Mouse (Mus musculus): ENCODE data around the gene Rap2b.

Rap2b gene

GRCm38 (mm10) chr3:61361338-61361737 is at the start of gene Rap2b:
TSS of gene Rap2b (plus strand) at chr3:61361638.
- DNase-seq (ENCODE audit: low read depth, low spot score): no peak

- DNase-seq (ENCODE audit: low read depth, low spot score): no peak
Observed at GRCm38 (mm10) chr3:61315002-61315401, 46.4 kb upstream of the Rap2b start.

- no peak for DNase-seq (ENCODE audit: low read depth, low spot score)
Observed at GRCm38 (mm10) chr3:61320031-61320430, 41.4 kb upstream of the Rap2b start.

- no peak for DNase-seq (ENCODE audit: low read depth, low spot score)
Observed at GRCm38 (mm10) chr3:61321632-61322031, 39.8 kb upstream of the Rap2b start.

GRCm38 (mm10) chr3:61336205-61336604 is 25.2 kb upstream of the Rap2b start:
- peak; percentile 9 for DNase-seq (ENCODE audit: low read depth, low spot score)

GRCm38 (mm10) chr3:61337230-61337629 is 24.2 kb upstream of the Rap2b start:
- no peak for DNase-seq (ENCODE audit: low read depth, low spot score)

GRCm38 (mm10) chr3:61340321-61340720 is 21.1 kb upstream of the Rap2b start:
- DNase-seq (ENCODE audit: low read depth, low spot score): no peak

- DNase-seq (ENCODE audit: low read depth, low spot score): no peak
Observed at GRCm38 (mm10) chr3:61344031-61344430, 17.4 kb upstream of the Rap2b start.

GRCm38 (mm10) chr3:61345636-61346035 is 15.8 kb upstream of the Rap2b start:
- DNase-seq (ENCODE audit: low read depth, low spot score): no peak

GRCm38 (mm10) chr3:61348036-61348614 is 13.3 kb upstream of the Rap2b start:
- no peak for DNase-seq (ENCODE audit: low read depth, low spot score)

- DNase-seq (ENCODE audit: low read depth, low spot score): no peak
Observed at GRCm38 (mm10) chr3:61349433-61349832, 12.0 kb upstream of the Rap2b start.

GRCm38 (mm10) chr3:61355464-61355863 is 6.0 kb upstream of the Rap2b start:
- no peak for DNase-seq (ENCODE audit: low read depth, low spot score)

- no peak for DNase-seq (ENCODE audit: low read depth, low spot score)
Observed at GRCm38 (mm10) chr3:61358107-61358506, 3.3 kb upstream of the Rap2b start.

- DNase-seq (ENCODE audit: low read depth, low spot score): no peak
Observed at GRCm38 (mm10) chr3:61358756-61359293, 2.6 kb upstream of the Rap2b start.

GRCm38 (mm10) chr3:61362821-61363160 is 1.4 kb downstream of the Rap2b start:
- DNase-seq (ENCODE audit: low read depth, low spot score): no peak

- peak; percentile 99 for DNase-seq (ENCODE audit: low read depth, low spot score)
Observed at GRCm38 (mm10) chr3:61363161-61363988, 1.9 kb downstream of the Rap2b start.

- DNase-seq (ENCODE audit: low read depth, low spot score): peak; percentile 97
Observed at GRCm38 (mm10) chr3:61363989-61364660, 2.7 kb downstream of the Rap2b start.

- no peak for DNase-seq (ENCODE audit: low read depth, low spot score)
Observed at GRCm38 (mm10) chr3:61364661-61364977, 3.2 kb downstream of the Rap2b start.

- DNase-seq (ENCODE audit: low read depth, low spot score): peak; percentile 57
Observed at GRCm38 (mm10) chr3:61364978-61365778, 3.7 kb downstream of the Rap2b start.

GRCm38 (mm10) chr3:61365779-61366373 is 4.4 kb downstream of the Rap2b start, which contains the start of gene B430305J03Rik:
TSS of gene B430305J03Rik (minus strand) at chr3:61365951.
- DNase-seq (ENCODE audit: low read depth, low spot score): no peak

GRCm38 (mm10) chr3:61368446-61368845 is 7.0 kb downstream of the Rap2b start:
- peak; percentile 13 for DNase-seq (ENCODE audit: low read depth, low spot score)
